Mouse (Mus musculus): ENCODE results near the gene Mettl21a. TPM values are rescaled to one million over a fixed set of nuclear protein-coding genes. Genes with fewer than 3 reads are reported as not detected.
"Not testable (repeated sequence)": the region's sequence is repeated elsewhere in the genome, so short reads cannot be mapped to it uniquely, and the experiment has no call there.

Gene Mettl21a
- polyA plus RNA-seq (2015; fragmentation: Nextera tagmentation; extraction: Ambion mirVana): 6.4 and 6.6 TPM in 2 replicates

- Histone ChIP-seq H3K9ac (peak within 1 kb of the TSS; percentile 87), H3K4me2 (peak within 1 kb of the TSS; percentile 98), H3K4me1 (replicated peaks) (peaks cover 22% of the 10 kb centered on the region), H3K36me3 (replicated peaks) (no peaks in the 10 kb centered on the region; the same call in 1 of the 2 replicates), H3K27ac (replicated peaks) (peak within 1 kb of the TSS; percentile 94), H3K4me3 (replicated peaks) (peak within 1 kb of the TSS; percentile 91), H3K27me3 (no peaks in the 10 kb centered on the region), H3K9me3 (replicated peaks) (no peaks in the 10 kb centered on the region)
- ATAC-seq (ENCODE audit: insufficient read depth): peak; percentile 90
- WGBS (ENCODE audit: insufficient replicate concordance): under 1% methylated on average over 72 of the region's 72 CpGs
Observed at GRCm38 (mm10) chr1:64616881-64617714, at the start of gene Mettl21a. TSS of gene Mettl21a (minus strand) at chr1:64617242.

- Histone ChIP-seq H3K4me2 (no peak overlapping the region), H3K9ac (no peak overlapping the region), H3K27me3 (no peaks in the 10 kb centered on the region), H3K4me3 (replicated peaks) (no peak overlapping the region), H3K4me1 (replicated peaks) (no peaks in the 10 kb centered on the region), H3K27ac (replicated peaks) (no peak overlapping the region), H3K36me3 (replicated peaks) (no peaks in the 10 kb centered on the region), H3K9me3 (replicated peaks) (no peaks in the 10 kb centered on the region)
- ATAC-seq (ENCODE audit: insufficient read depth): no peak
- 25% methylated on average over 7 of the region's 7 CpGs for WGBS (ENCODE audit: insufficient replicate concordance)
Observed at GRCm38 (mm10) chr1:64658876-64659275, 41.8 kb upstream of the Mettl21a start.

- Histone ChIP-seq H3K36me3 (replicated peaks) (no peaks in the 10 kb centered on the region), H3K9me3 (replicated peaks) (no peaks in the 10 kb centered on the region), H3K9ac (no peak overlapping the region), H3K27me3 (no peaks in the 10 kb centered on the region; the same call in 1 of the 2 replicates), H3K4me3 (replicated peaks) (no peak overlapping the region), H3K4me2 (no peak overlapping the region), H3K4me1 (replicated peaks) (no peaks in the 10 kb centered on the region), H3K27ac (replicated peaks) (no peak overlapping the region)
- ATAC-seq (ENCODE audit: insufficient read depth): peak; percentile 57
- WGBS (ENCODE audit: insufficient replicate concordance): 67% methylated on average over 3 of the region's 3 CpGs
Observed at GRCm38 (mm10) chr1:64656423-64657129, 39.5 kb upstream of the Mettl21a start.

GRCm38 (mm10) chr1:64655415-64655814, 38.4 kb upstream of the Mettl21a start:
- no peak overlapping the region for H3K27ac ChIP-seq (replicated peaks)
- 43% methylated on average over 1 of the region's 1 CpGs for WGBS (ENCODE audit: insufficient replicate concordance)
- H3K4me3 ChIP-seq (replicated peaks): no peak overlapping the region
- H3K9ac ChIP-seq: no peak overlapping the region
- H3K9me3 ChIP-seq (replicated peaks): no peaks in the 10 kb centered on the region
- no peaks in the 10 kb centered on the region for H3K4me1 ChIP-seq (replicated peaks)
- no peak for ATAC-seq (ENCODE audit: insufficient read depth)
- H3K27me3 ChIP-seq: no peaks in the 10 kb centered on the region; the same call in 1 of the 2 replicates
- H3K36me3 ChIP-seq (replicated peaks): no peaks in the 10 kb centered on the region
- H3K4me2 ChIP-seq: no peak overlapping the region

GRCm38 (mm10) chr1:64653701-64654100, 36.7 kb upstream of the Mettl21a start:
- no peaks in the 10 kb centered on the region for H3K36me3 ChIP-seq (replicated peaks)
- H3K27ac ChIP-seq (replicated peaks): no peak overlapping the region
- 59% methylated on average over 6 of the region's 6 CpGs for WGBS (ENCODE audit: insufficient replicate concordance)
- no peak overlapping the region for H3K9ac ChIP-seq
- ATAC-seq (ENCODE audit: insufficient read depth): no peak
- H3K4me1 ChIP-seq (replicated peaks): no peaks in the 10 kb centered on the region
- H3K4me2 ChIP-seq: no peak overlapping the region
- no peaks in the 10 kb centered on the region for H3K9me3 ChIP-seq (replicated peaks)
- no peak overlapping the region for H3K4me3 ChIP-seq (replicated peaks)
- H3K27me3 ChIP-seq: no peaks in the 10 kb centered on the region; the same call in 1 of the 2 replicates

GRCm38 (mm10) chr1:64649362-64650124, 32.5 kb upstream of the Mettl21a start:
- Histone ChIP-seq H3K36me3 (replicated peaks) (no peaks in the 10 kb centered on the region), H3K4me1 (replicated peaks) (no peaks in the 10 kb centered on the region), H3K27me3 (no peaks in the 10 kb centered on the region; the same call in 1 of the 2 replicates), H3K9ac (no peak overlapping the region), H3K27ac (replicated peaks) (no peak overlapping the region), H3K9me3 (replicated peaks) (no peaks in the 10 kb centered on the region), H3K4me3 (replicated peaks) (no peak overlapping the region), H3K4me2 (no peak overlapping the region)
- 64% methylated on average over 11 of the region's 11 CpGs for WGBS (ENCODE audit: insufficient replicate concordance)
- no peak for ATAC-seq (ENCODE audit: insufficient read depth)

GRCm38 (mm10) chr1:64644513-64644912, 27.5 kb upstream of the Mettl21a start:
- ATAC-seq (ENCODE audit: insufficient read depth): no peak
- Histone ChIP-seq H3K27ac (replicated peaks) (no peak overlapping the region), H3K36me3 (replicated peaks) (no peaks in the 10 kb centered on the region), H3K9me3 (replicated peaks) (no peaks in the 10 kb centered on the region), H3K9ac (no peak overlapping the region), H3K4me2 (no peak overlapping the region), H3K4me3 (replicated peaks) (no peak overlapping the region), H3K4me1 (replicated peaks) (peaks cover 5% of the 10 kb centered on the region), H3K27me3 (no peaks in the 10 kb centered on the region)
- WGBS (ENCODE audit: insufficient replicate concordance): 69% methylated on average over 3 of the region's 3 CpGs

- not testable (repeated sequence) for ATAC-seq (ENCODE audit: insufficient read depth); H3K4me3 ChIP-seq (replicated peaks)
Observed at GRCm38 (mm10) chr1:64642541-64642940, 25.5 kb upstream of the Mettl21a start.

GRCm38 (mm10) chr1:64641069-64641468, 24.0 kb upstream of the Mettl21a start:
- Histone ChIP-seq H3K4me1 (replicated peaks) (peaks cover 16% of the 10 kb centered on the region), H3K36me3 (replicated peaks) (no peaks in the 10 kb centered on the region), H3K27me3 (no peaks in the 10 kb centered on the region), H3K4me2 (no peak overlapping the region), H3K9me3 (replicated peaks) (no peaks in the 10 kb centered on the region), H3K4me3 (replicated peaks) (no peak overlapping the region), H3K27ac (replicated peaks) (no peak overlapping the region), H3K9ac (no peak overlapping the region)
- ATAC-seq (ENCODE audit: insufficient read depth): no peak
- WGBS (ENCODE audit: insufficient replicate concordance): 77% methylated on average over 6 of the region's 6 CpGs

More at GRCm38 (mm10) chr1:64642541-64642940, 25.5 kb upstream of the Mettl21a start:
- not testable (repeated sequence) for H3K4me2 ChIP-seq; H3K27me3 ChIP-seq; H3K27ac ChIP-seq (replicated peaks); H3K9me3 ChIP-seq (replicated peaks); H3K9ac ChIP-seq; H3K36me3 ChIP-seq (replicated peaks)
- peaks cover 16% of the 10 kb centered on the region for H3K4me1 ChIP-seq (replicated peaks)
- WGBS (ENCODE audit: insufficient replicate concordance): 81% methylated on average over 8 of the region's 8 CpGs

GRCm38 (mm10) chr1:64639279-64639678, 22.2 kb upstream of the Mettl21a start:
- H3K27ac ChIP-seq (replicated peaks): peak overlapping the region; percentile 77
- H3K4me3 ChIP-seq (replicated peaks): no peak overlapping the region
- H3K4me1 ChIP-seq (replicated peaks): peaks cover 16% of the 10 kb centered on the region
- no peak overlapping the region for H3K9ac ChIP-seq
- no peaks in the 10 kb centered on the region for H3K9me3 ChIP-seq (replicated peaks)
- H3K4me2 ChIP-seq: peak overlapping the region; percentile 51
- H3K36me3 ChIP-seq (replicated peaks): no peaks in the 10 kb centered on the region
- 22% methylated on average over 6 of the region's 6 CpGs for WGBS (ENCODE audit: insufficient replicate concordance)
- no peaks in the 10 kb centered on the region for H3K27me3 ChIP-seq
- ATAC-seq (ENCODE audit: insufficient read depth): peak; percentile 95

- Histone ChIP-seq H3K27ac (replicated peaks) (no peak overlapping the region), H3K36me3 (replicated peaks) (no peaks in the 10 kb centered on the region), H3K4me1 (replicated peaks) (peaks cover 16% of the 10 kb centered on the region), H3K27me3 (peaks cover 13% of the 10 kb centered on the region), H3K9ac (no peak overlapping the region), H3K4me3 (replicated peaks) (no peak overlapping the region), H3K4me2 (no peak overlapping the region), H3K9me3 (replicated peaks) (no peaks in the 10 kb centered on the region)
- 37% methylated on average over 2 of the region's 2 CpGs for WGBS (ENCODE audit: insufficient replicate concordance)
- no peak for ATAC-seq (ENCODE audit: insufficient read depth)
Observed at GRCm38 (mm10) chr1:64635624-64636023, 18.6 kb upstream of the Mettl21a start.

All from liver, embryonic 15.5 days (tissue).